Mouse (Mus musculus) urinary bladder, adult 2 months (tissue): ENCODE data around the gene Kidins220. TPM values are rescaled to one million over a fixed set of nuclear protein-coding genes. Genes with fewer than 3 reads are reported as not detected.

Experiments
- DNase-seq: peaks from one replicate; pipeline ENCODE4 v3.0.0; 2022; ENCODE audit warnings: low spot score
- polyA plus RNA-seq: library from polyadenylated mRNA; depleted of rRNA; stranded (reverse); fragments of >200 nt; gene quantifications from 2 replicates; pipeline ENCODE4 v1.2.3, GENCODE M21; 2012; rRNA removed

Gene Kidins220
- polyA plus RNA-seq, 1 experiment: 95.9 TPM

GRCm38 (mm10) chr12:25109971-25110681 lies 135.4 kb downstream of the Kidins220 start:
- peak; percentile 58 for DNase-seq

DNA sequence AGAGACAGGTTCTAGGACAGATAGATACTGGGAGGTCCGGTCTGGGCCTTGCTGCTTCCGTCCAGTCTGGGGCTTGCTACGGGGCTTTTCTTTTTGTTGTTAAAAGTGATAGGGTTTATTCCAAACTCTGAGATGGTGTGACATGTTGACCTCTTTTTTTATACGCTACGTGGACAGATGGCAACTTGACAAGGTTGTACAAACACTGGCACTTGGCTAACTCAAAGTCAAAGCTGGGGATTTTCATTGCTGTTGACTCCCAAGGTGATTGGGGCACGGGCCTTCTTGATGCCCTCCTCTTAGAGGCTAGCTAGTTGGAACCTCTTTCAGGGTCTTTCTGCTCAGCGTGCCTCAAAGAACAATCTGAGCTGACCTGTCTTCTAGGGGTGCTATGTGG lies 136.0 kb downstream of the Kidins220 start:
- DNase-seq: no peak

Other genes with a start within 250 kb of the Kidins220 start
- gene Mboat2, start 144.0 kb upstream of the Kidins220 start, polyA plus RNA-seq: 16.9 and 19.0 TPM in 2 replicates
- gene Id2, start 122.2 kb downstream of the Kidins220 start, polyA plus RNA-seq: 313 and 327 TPM in 2 replicates